Comparison of ENCODE assay signal across 8 mouse cellular contexts in the genomic region with DNA sequence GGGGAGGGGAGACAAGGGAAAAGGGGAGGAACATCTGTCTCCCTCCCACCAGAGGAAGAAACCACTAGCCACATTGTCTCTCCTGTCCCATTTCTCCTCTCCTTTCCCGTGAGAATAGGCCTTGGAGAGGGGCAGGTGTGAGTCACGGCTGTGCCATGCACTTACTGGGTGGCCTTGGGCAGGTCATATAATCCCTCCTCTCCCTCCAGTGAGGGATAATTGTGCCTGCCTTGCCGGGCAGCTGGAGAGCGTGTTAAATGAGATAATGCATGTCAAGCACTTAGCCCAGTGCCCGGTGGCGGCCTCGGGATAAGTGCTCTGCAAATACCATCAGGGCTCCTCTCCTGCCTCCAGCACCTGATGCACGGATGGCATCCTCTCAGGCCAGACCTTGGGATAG.
DNase-seq lines count a peak whose midpoint lies in the region; ATAC-seq lines count a peak whose summit lies in the region.

No protein-coding gene starts in this region.

- 7% methylated on average over 8 of the region's 8 CpGs for WGBS in embryonic facial prominence, embryonic 13.5 days
- 23% methylated on average over 8 of the region's 8 CpGs for WGBS in hindbrain, embryonic 16.5 days
- 7% methylated on average over 8 of the region's 8 CpGs for WGBS in neural tube, embryonic 12.5 days

- H3K4me3 ChIP-seq in embryonic facial prominence, embryonic 13.5 days: no peak overlapping the region
- H3K4me3 ChIP-seq in hindbrain, embryonic 16.5 days (ENCODE audit: low read length): no peak overlapping the region
- no peak overlapping the region for H3K4me3 ChIP-seq in neural tube, embryonic 12.5 days

- no peaks in the 10 kb centered on the region for H3K9me3 ChIP-seq in embryonic facial prominence, embryonic 13.5 days
- no peaks in the 10 kb centered on the region for H3K9me3 ChIP-seq in hindbrain, embryonic 16.5 days (ENCODE audit: control insufficient read depth, low read length)
- H3K9me3 ChIP-seq in neural tube, embryonic 12.5 days: no peaks in the 10 kb centered on the region

- peak overlapping the region; percentile 34 for H3K4me2 ChIP-seq in embryonic facial prominence, embryonic 13.5 days
- H3K4me2 ChIP-seq in hindbrain, embryonic 16.5 days (ENCODE audit: low read length): no peak overlapping the region
- H3K4me2 ChIP-seq in neural tube, embryonic 12.5 days (replicated peaks): peak overlapping the region; percentile 31

- intact Hi-C loops in left cerebral cortex, postnatal 4 days (cut with DNase I): no loop called here

- no peak overlapping the region for H3K9ac ChIP-seq in embryonic facial prominence, embryonic 13.5 days
- peak overlapping the region; percentile 24; the same call in 1 of the 2 replicates for H3K9ac ChIP-seq in hindbrain, embryonic 16.5 days (ENCODE audit: low read depth, low read length)
- H3K9ac ChIP-seq in neural tube, embryonic 12.5 days: no peak overlapping the region

- no peak for ATAC-seq in embryonic facial prominence, embryonic 13.5 days (ENCODE audit: insufficient number of reproducible peaks, insufficient read depth, low FRiP score, low TSS enrichment, low read depth)
- ATAC-seq in hindbrain, embryonic 16.5 days: peak; percentile 7; the same call in 1 of the 2 replicates
- peak; percentile 45; the same call in 1 of the 2 replicates for ATAC-seq in neural tube, embryonic 12.5 days (ENCODE audit: low FRiP score, low read depth)

- no peaks in the 10 kb centered on the region for H3K27me3 ChIP-seq in embryonic facial prominence, embryonic 13.5 days
- no peaks in the 10 kb centered on the region for H3K27me3 ChIP-seq in hindbrain, embryonic 16.5 days (replicated peaks; ENCODE audit: control insufficient read depth, insufficient read depth, low read length)
- no peaks in the 10 kb centered on the region for H3K27me3 ChIP-seq in neural tube, embryonic 12.5 days (replicated peaks)

- peaks cover 71% of the 10 kb centered on the region for H3K4me1 ChIP-seq in embryonic facial prominence, embryonic 13.5 days
- peaks cover 62% of the 10 kb centered on the region for H3K4me1 ChIP-seq in hindbrain, embryonic 16.5 days (ENCODE audit: control insufficient read depth, insufficient read depth, low read depth, low read length)
- H3K4me1 ChIP-seq in neural tube, embryonic 12.5 days: peaks cover 86% of the 10 kb centered on the region

- peak; percentile 36 for DNase-seq in heart, postnatal 4 days
- no peak for DNase-seq in heart, adult 8-10 months (ENCODE audit: low spot score)
- DNase-seq in thymus, postnatal 14 days: no peak
- DNase-seq in right cerebral cortex, postnatal 36 days (ENCODE audit: low spot score in 2 of 2): no peak
- no peak for DNase-seq in left cerebral cortex, postnatal 4 days

- H3K36me3 ChIP-seq in embryonic facial prominence, embryonic 13.5 days: peaks cover 9% of the 10 kb centered on the region; the same call in 1 of the 2 replicates
- H3K36me3 ChIP-seq in hindbrain, embryonic 16.5 days (ENCODE audit: control insufficient read depth, insufficient read depth, low read length): no peaks in the 10 kb centered on the region
- H3K36me3 ChIP-seq in neural tube, embryonic 12.5 days: peaks cover 14% of the 10 kb centered on the region; the same call in 1 of the 2 replicates

- H3K27ac ChIP-seq in embryonic facial prominence, embryonic 13.5 days: peak overlapping the region; percentile 62
- H3K27ac ChIP-seq in hindbrain, embryonic 16.5 days (ENCODE audit: low read depth, low read length): peak overlapping the region; percentile 70; the same call in 1 of the 2 replicates
- H3K27ac ChIP-seq in neural tube, embryonic 12.5 days: peak overlapping the region; percentile 34; the same call in 1 of the 2 replicates
